Mouse (Mus musculus): ENCODE measurements at regions not wholly inside any gene's neighbourhood (a gene's known extent, or its start where the extent isn't known, plus 50 kb on each side); places are given as distances from the start of the nearest gene placed in this dataset.

- Histone ChIP-seq H3K4me3 (ENCODE audit: low read depth, low read length) (no peak overlapping the region), H3K27me3 (ENCODE audit: control insufficient read depth, insufficient read depth, low read length) (no peaks in the 10 kb centered on the region), H3K4me2 (no peak overlapping the region), H3K9me3 (ENCODE audit: control insufficient read depth, low read length) (no peaks in the 10 kb centered on the region), H3K9ac (ENCODE audit: low read length) (no peak overlapping the region), H3K36me3 (ENCODE audit: control insufficient read depth, insufficient read depth, low read length) (no peaks in the 10 kb centered on the region), H3K27ac (ENCODE audit: low read depth, low read length) (no peak overlapping the region), H3K4me1 (ENCODE audit: control insufficient read depth, insufficient read depth, low read length) (no peaks in the 10 kb centered on the region)
- ATAC-seq (ENCODE audit: low FRiP score) (no peak), DNase-seq (ENCODE audit: low spot score, missing footprints) (no peak)
- 90% methylated on average over 4 of the region's 4 CpGs for WGBS
Measured at GRCm38 (mm10) chr4:7753931-7754330, 484.9 kb downstream of the Car8 start.

GRCm38 (mm10) chr4:7751208-7751607 is 487.6 kb downstream of the Car8 start:
- Histone ChIP-seq H3K27me3 (ENCODE audit: control insufficient read depth, insufficient read depth, low read length) (no peaks in the 10 kb centered on the region), H3K36me3 (ENCODE audit: control insufficient read depth, insufficient read depth, low read length) (no peaks in the 10 kb centered on the region), H3K27ac (ENCODE audit: low read depth, low read length) (no peak overlapping the region), H3K9ac (ENCODE audit: low read length) (no peak overlapping the region), H3K4me3 (ENCODE audit: low read depth, low read length) (no peak overlapping the region), H3K4me1 (ENCODE audit: control insufficient read depth, insufficient read depth, low read length) (no peaks in the 10 kb centered on the region), H3K4me2 (no peak overlapping the region), H3K9me3 (ENCODE audit: control insufficient read depth, low read length) (no peaks in the 10 kb centered on the region)
- ATAC-seq (ENCODE audit: low FRiP score) (no peak), DNase-seq (ENCODE audit: low spot score, missing footprints) (no peak)
- WGBS = 83% methylated on average over 1 of the region's 1 CpGs

GRCm38 (mm10) chr4:7722893-7723292 is 515.9 kb downstream of the Car8 start:
- no peak for ATAC-seq (ENCODE audit: low FRiP score)
- no peak overlapping the region for H3K4me3 ChIP-seq (ENCODE audit: low read depth, low read length)
- no peaks in the 10 kb centered on the region for H3K36me3 ChIP-seq (ENCODE audit: control insufficient read depth, insufficient read depth, low read length)
- no peaks in the 10 kb centered on the region for H3K27me3 ChIP-seq (ENCODE audit: control insufficient read depth, insufficient read depth, low read length)
- H3K9me3 ChIP-seq (ENCODE audit: control insufficient read depth, low read length) = no peaks in the 10 kb centered on the region
- H3K27ac ChIP-seq (ENCODE audit: low read depth, low read length) = no peak overlapping the region
- DNase-seq (ENCODE audit: low spot score, missing footprints) = no peak
- no peak overlapping the region for H3K4me2 ChIP-seq
- no peak overlapping the region for H3K9ac ChIP-seq (ENCODE audit: low read length)
- H3K4me1 ChIP-seq (ENCODE audit: control insufficient read depth, insufficient read depth, low read length) = no peaks in the 10 kb centered on the region

- Histone ChIP-seq H3K9ac (ENCODE audit: low read length) (no peak overlapping the region), H3K4me1 (ENCODE audit: control insufficient read depth, insufficient read depth, low read length) (no peaks in the 10 kb centered on the region), H3K9me3 (ENCODE audit: control insufficient read depth, low read length) (no peaks in the 10 kb centered on the region), H3K27ac (ENCODE audit: low read depth, low read length) (no peak overlapping the region), H3K4me2 (no peak overlapping the region), H3K4me3 (ENCODE audit: low read depth, low read length) (no peak overlapping the region), H3K27me3 (ENCODE audit: control insufficient read depth, insufficient read depth, low read length) (no peaks in the 10 kb centered on the region), H3K36me3 (ENCODE audit: control insufficient read depth, insufficient read depth, low read length) (no peaks in the 10 kb centered on the region)
- WGBS = 83% methylated on average over 4 of the region's 4 CpGs
- DNase-seq (ENCODE audit: low spot score, missing footprints) = no peak
- ATAC-seq (ENCODE audit: low FRiP score) = no peak
Measured at GRCm38 (mm10) chr4:7688516-7688915, 550.3 kb downstream of the Car8 start.

- H3K9ac ChIP-seq (ENCODE audit: low read length) = no peak overlapping the region
- no peaks in the 10 kb centered on the region for H3K27me3 ChIP-seq (ENCODE audit: control insufficient read depth, insufficient read depth, low read length)
- no peak for ATAC-seq (ENCODE audit: low FRiP score)
- no peaks in the 10 kb centered on the region for H3K4me1 ChIP-seq (ENCODE audit: control insufficient read depth, insufficient read depth, low read length)
- H3K36me3 ChIP-seq (ENCODE audit: control insufficient read depth, insufficient read depth, low read length) = no peaks in the 10 kb centered on the region
- DNase-seq (ENCODE audit: low spot score, missing footprints) = no peak
- H3K4me2 ChIP-seq = no peak overlapping the region
- H3K4me3 ChIP-seq (ENCODE audit: low read depth, low read length) = no peak overlapping the region
- no peak overlapping the region for H3K27ac ChIP-seq (ENCODE audit: low read depth, low read length)
- H3K9me3 ChIP-seq (ENCODE audit: control insufficient read depth, low read length) = no peaks in the 10 kb centered on the region
- 82% methylated on average over 1 of the region's 1 CpGs for WGBS
Measured at GRCm38 (mm10) chr4:7687231-7687630, 551.6 kb downstream of the Car8 start.

GRCm38 (mm10) chr4:7670795-7671105 is 568.1 kb downstream of the Car8 start:
- Histone ChIP-seq H3K27ac (ENCODE audit: low read depth, low read length) (no peak overlapping the region), H3K9ac (ENCODE audit: low read length) (no peak overlapping the region), H3K4me1 (ENCODE audit: control insufficient read depth, insufficient read depth, low read length) (no peaks in the 10 kb centered on the region), H3K4me2 (no peak overlapping the region), H3K9me3 (ENCODE audit: control insufficient read depth, low read length) (no peaks in the 10 kb centered on the region; the same call in 1 of the 2 replicates), H3K27me3 (ENCODE audit: control insufficient read depth, insufficient read depth, low read length) (no peaks in the 10 kb centered on the region), H3K4me3 (ENCODE audit: low read depth, low read length) (no peak overlapping the region), H3K36me3 (ENCODE audit: control insufficient read depth, insufficient read depth, low read length) (no peaks in the 10 kb centered on the region)
- ATAC-seq (ENCODE audit: low FRiP score) (no peak), DNase-seq (ENCODE audit: low spot score, missing footprints) (no peak)
- WGBS = 82% methylated on average over 4 of the region's 4 CpGs

- 75% methylated on average over 4 of the region's 4 CpGs for WGBS
- no peak for ATAC-seq (ENCODE audit: low FRiP score)
- Histone ChIP-seq H3K4me1 (ENCODE audit: control insufficient read depth, insufficient read depth, low read length) (no peaks in the 10 kb centered on the region), H3K36me3 (ENCODE audit: control insufficient read depth, insufficient read depth, low read length) (no peaks in the 10 kb centered on the region), H3K9me3 (ENCODE audit: control insufficient read depth, low read length) (no peaks in the 10 kb centered on the region), H3K9ac (ENCODE audit: low read length) (no peak overlapping the region), H3K4me2 (no peak overlapping the region), H3K27ac (ENCODE audit: low read depth, low read length) (no peak overlapping the region), H3K4me3 (ENCODE audit: low read depth, low read length) (no peak overlapping the region), H3K27me3 (ENCODE audit: control insufficient read depth, insufficient read depth, low read length) (no peaks in the 10 kb centered on the region)
- no peak for DNase-seq (ENCODE audit: low spot score, missing footprints)
Measured at GRCm38 (mm10) chr4:7669992-7670794, 568.6 kb downstream of the Car8 start.

- ATAC-seq (ENCODE audit: low FRiP score) (no peak), DNase-seq (ENCODE audit: low spot score, missing footprints) (no peak)
- no peak overlapping the region for H3K9ac ChIP-seq (ENCODE audit: low read length)
- 84% methylated on average over 7 of the region's 7 CpGs for WGBS
- H3K4me3 ChIP-seq (ENCODE audit: low read depth, low read length) = no peak overlapping the region
- no peak overlapping the region for H3K27ac ChIP-seq (ENCODE audit: low read depth, low read length)
- H3K4me1 ChIP-seq (ENCODE audit: control insufficient read depth, insufficient read depth, low read length) = no peaks in the 10 kb centered on the region
- no peak overlapping the region for H3K4me2 ChIP-seq
- no peaks in the 10 kb centered on the region for H3K36me3 ChIP-seq (ENCODE audit: control insufficient read depth, insufficient read depth, low read length)
- no peaks in the 10 kb centered on the region for H3K9me3 ChIP-seq (ENCODE audit: control insufficient read depth, low read length)
- no peaks in the 10 kb centered on the region for H3K27me3 ChIP-seq (ENCODE audit: control insufficient read depth, insufficient read depth, low read length)
Measured at GRCm38 (mm10) chr4:7666935-7667594, 571.8 kb downstream of the Car8 start.

GRCm38 (mm10) chr4:7642878-7643590 is 595.8 kb downstream of the Car8 start:
- Histone ChIP-seq H3K4me1 (ENCODE audit: control insufficient read depth, insufficient read depth, low read length) (no peaks in the 10 kb centered on the region), H3K27ac (ENCODE audit: low read depth, low read length) (no peak overlapping the region), H3K9ac (ENCODE audit: low read length) (no peak overlapping the region), H3K4me2 (no peak overlapping the region), H3K36me3 (ENCODE audit: control insufficient read depth, insufficient read depth, low read length) (no peaks in the 10 kb centered on the region), H3K9me3 (ENCODE audit: control insufficient read depth, low read length) (no peaks in the 10 kb centered on the region), H3K4me3 (ENCODE audit: low read depth, low read length) (no peak overlapping the region), H3K27me3 (ENCODE audit: control insufficient read depth, insufficient read depth, low read length) (no peaks in the 10 kb centered on the region)
- 51% methylated on average over 8 of the region's 8 CpGs for WGBS
- peak; percentile 82 for DNase-seq (ENCODE audit: low spot score, missing footprints)
- ATAC-seq (ENCODE audit: low FRiP score) = peak; percentile 78

Data from midbrain, embryonic 11.5 days (tissue).